Mouse (Mus musculus) kidney, adult 18-20 months (tissue): ENCODE measurements around the gene Fank1.

ENCODE experiments used
- DNase-seq: peaks from one replicate; pipeline ENCODE4 v3.0.0; 2021

Gene Fank1

GRCm38 (mm10) chr7:133909833-133910375, 133.2 kb downstream of the Fank1 start:
- DNase-seq: no peak

DNA sequence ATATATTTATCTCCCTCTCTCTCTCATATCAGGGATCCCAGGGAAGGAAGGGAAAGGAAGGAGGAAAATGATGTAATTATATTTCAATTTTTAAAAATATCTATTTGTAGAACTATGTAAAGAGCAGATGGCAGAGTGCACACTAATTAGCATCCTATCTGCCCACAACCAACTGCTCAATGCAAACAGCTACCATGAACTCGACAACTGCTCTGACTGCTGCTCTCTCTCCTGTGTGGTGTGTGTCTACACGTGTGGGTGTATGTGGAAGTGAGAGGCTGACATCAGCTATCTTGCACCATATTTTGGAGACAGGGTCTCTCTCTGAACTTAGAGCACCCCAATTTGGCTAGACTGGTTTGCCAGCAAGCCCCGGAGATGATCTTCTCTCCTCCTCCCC, 135.2 kb downstream of the Fank1 start:
- DNase-seq: no peak

GRCm38 (mm10) chr7:133916230-133916629, 139.6 kb downstream of the Fank1 start:
- DNase-seq: no peak

- no peak for DNase-seq
Observed at GRCm38 (mm10) chr7:133919306-133919705, 142.6 kb downstream of the Fank1 start.

DNA sequence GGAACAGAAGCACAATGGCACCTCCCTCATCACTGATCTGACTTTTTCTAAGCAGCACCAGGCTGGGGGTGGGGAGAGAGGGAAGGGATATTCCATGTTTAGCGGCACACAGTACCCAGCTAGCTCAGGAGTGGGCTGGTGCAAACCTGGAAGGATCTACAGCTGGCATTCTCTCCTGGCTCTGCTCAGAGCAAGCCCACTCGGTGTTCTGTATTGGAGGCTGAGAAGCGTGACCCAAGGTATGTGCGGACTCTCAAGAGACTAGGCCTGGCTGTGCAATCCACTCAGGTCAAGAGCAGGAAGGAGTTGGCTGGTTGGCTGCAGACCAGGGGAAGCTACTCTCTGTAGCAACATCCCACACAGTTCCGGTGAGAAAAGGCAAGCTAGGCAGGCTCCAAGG, 143.3 kb downstream of the Fank1 start:
- no peak for DNase-seq

GRCm38 (mm10) chr7:133920724-133921123, 144.1 kb downstream of the Fank1 start:
- DNase-seq: no peak

GRCm38 (mm10) chr7:133921291-133921690, 144.6 kb downstream of the Fank1 start:
- DNase-seq: no peak

DNA sequence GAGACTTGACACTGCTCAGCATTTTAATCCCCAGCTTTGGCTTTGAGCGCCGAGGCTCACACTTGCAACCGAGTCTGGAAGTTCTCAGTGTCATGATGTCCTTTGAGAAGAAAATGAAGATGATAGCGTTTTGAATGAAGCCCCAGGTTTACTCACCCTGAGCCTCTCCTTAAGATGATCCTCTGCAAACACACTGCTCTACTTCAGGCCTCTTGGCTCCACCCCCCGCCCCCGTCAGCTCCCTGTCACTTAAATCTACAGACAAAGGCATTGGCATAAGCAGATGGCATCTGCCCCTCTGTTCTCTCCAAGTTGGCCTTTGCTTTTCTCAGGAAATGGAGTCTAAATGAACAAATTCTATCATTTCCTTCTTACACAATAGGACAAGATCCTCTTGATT, 147.3 kb downstream of the Fank1 start:
- DNase-seq: no peak

- DNase-seq: no peak
Observed at GRCm38 (mm10) chr7:133925771-133926170, 149.1 kb downstream of the Fank1 start.

DNA sequence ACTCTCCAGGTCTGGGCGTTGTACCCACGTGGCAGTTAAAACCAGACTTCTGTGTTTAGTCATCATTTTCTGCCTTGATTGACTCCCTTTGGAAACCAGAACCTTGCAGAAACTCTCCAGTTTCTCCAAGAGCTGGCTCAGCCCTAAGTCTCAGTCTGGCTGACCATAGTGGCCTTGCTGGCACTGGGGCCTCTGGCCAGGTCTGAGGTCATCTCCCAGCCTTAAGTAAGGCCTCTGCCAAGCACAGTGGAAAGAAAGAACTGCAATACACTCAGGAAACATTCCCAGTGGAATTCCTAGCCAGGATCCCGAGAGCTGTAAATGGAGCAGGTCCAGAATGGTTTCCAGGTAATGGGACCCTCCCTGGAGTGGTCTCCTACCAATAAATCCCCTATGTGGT, 152.3 kb downstream of the Fank1 start:
- no peak for DNase-seq
